Mouse (Mus musculus) embryonic facial prominence, embryonic 11.5 days (tissue): ENCODE data around the gene Samm50. TPM values are rescaled to one million over a fixed set of nuclear protein-coding genes. Genes with fewer than 3 reads are reported as not detected.
A peak's percentile ranks its signal among the peaks of the same experiment; 100 is the strongest.

ENCODE experiments used
- ATAC-seq: fragments of 200-750 bp; cut with Nextera tagmentation; replicated peaks from 2 replicates; pipeline ENCODE4 v1.8.0; 2017; ENCODE audit warnings: low read depth; ENCODE audit not compliant: insufficient number of reproducible peaks, low FRiP score, low TSS enrichment
- DNase-seq: peaks from one replicate; pipeline ENCODE4 v3.0.0-alpha.2; 2015; ENCODE audit warnings: low spot score
- H3K27ac ChIP-seq: fragments of 300-500 bp; sonication (generic); replicated peaks from 2 replicates; pipeline ENCODE4 v1.5.1; 2014; ENCODE audit warnings: mild to moderate bottlenecking, low read depth, low read length, control low read depth
- H3K27me3 ChIP-seq: fragments of 300-500 bp; sonication (generic); 2 replicates; pipeline ENCODE4 v1.6.1; 2014; ENCODE audit warnings: mild to moderate bottlenecking, low read length, moderate library complexity, mixed read lengths; ENCODE audit not compliant: control insufficient read depth, insufficient read depth
- H3K36me3 ChIP-seq: fragments of 300-500 bp; sonication (generic); replicated peaks from 2 replicates; pipeline ENCODE4 v1.6.1; 2014; ENCODE audit warnings: low read depth, mild to moderate bottlenecking, low read length, moderate library complexity, mixed read lengths; ENCODE audit not compliant: control insufficient read depth, insufficient read depth
- H3K4me1 ChIP-seq: fragments of 300-500 bp; sonication (generic); 2 replicates; pipeline ENCODE4 v1.6.1; 2014; ENCODE audit warnings: low read length, mixed read lengths; ENCODE audit not compliant: control insufficient read depth, insufficient read depth
- H3K4me2 ChIP-seq: fragments of 300-500 bp; sonication (generic); 2 replicates; pipeline ENCODE4 v1.6.1; 2014; ENCODE audit warnings: low read depth, mild to moderate bottlenecking, control low read depth, low read length, moderate library complexity
- H3K4me3 ChIP-seq: fragments of 300-500 bp; sonication (generic); 2 replicates; pipeline ENCODE4 v1.5.1; 2014; ENCODE audit warnings: low read depth, low read length, control low read depth
- H3K9ac ChIP-seq: fragments of 300-500 bp; sonication (generic); replicated peaks from 2 replicates; pipeline ENCODE4 v1.6.1; 2014; ENCODE audit warnings: mild to moderate bottlenecking, control low read depth, low read length
- H3K9me3 ChIP-seq: fragments of 300-500 bp; sonication (generic); replicated peaks from 2 replicates; pipeline ENCODE4 v1.6.1; 2016; ENCODE audit warnings: mild to moderate bottlenecking, low read length, inconsistent platforms, mixed read lengths; ENCODE audit not compliant: control insufficient read depth
- WGBS: fragments of 180-500 bp; shearing (Covaris S2); extraction: QIAGEN DNeasy Blood & Tissue Kit; methylation state at CpG from one replicate; pipeline ENCODE4 v1.1.7; 2014; 5-methylcytosine and 5-hydroxymethylcytosine counted together
- polyA plus RNA-seq: library from polyadenylated mRNA; unstranded; fragments of >200 nt; fragmentation: Nextera tagmentation; extraction: Ambion mirVana; gene quantifications from 2 replicates; pipeline ENCODE4 v1.2.1, GENCODE M21; 2014

Samm50 gene
- polyA plus RNA-seq, 1 experiment from 2014 or later, result 84.3 TPM

- peaks cover 5% of the 10 kb centered on the region; the same call in 1 of the 2 replicates for H3K4me1 ChIP-seq
- H3K4me2 ChIP-seq, result peak within 1 kb of the TSS; percentile 88
- peak within 1 kb of the TSS; percentile 67 for H3K9ac ChIP-seq
- H3K36me3 ChIP-seq, result no peaks in the 10 kb centered on the region
- no peak within 1 kb of the TSS for H3K27ac ChIP-seq
- H3K27me3 ChIP-seq, result no peaks in the 10 kb centered on the region
- under 1% methylated on average over 50 of the region's 53 CpGs for WGBS
- ATAC-seq, result peak; percentile 72
- peak; percentile 59 for DNase-seq
- peak within 1 kb of the TSS; percentile 50 for H3K4me3 ChIP-seq
- H3K9me3 ChIP-seq, result no peaks in the 10 kb centered on the region
Observed at GRCm38 (mm10) chr15:84231721-84232561, 39.9 kb downstream of the Samm50 start, which contains the start of gene Parvb. TSS of gene Parvb (plus strand) at chr15:84232043.

- DNase-seq, result no peak
- H3K9ac ChIP-seq, result peak overlapping the region; percentile 67; the same call in 1 of the 2 replicates
- peaks cover 5% of the 10 kb centered on the region; the same call in 1 of the 2 replicates for H3K4me1 ChIP-seq
- no peaks in the 10 kb centered on the region for H3K36me3 ChIP-seq
- no peaks in the 10 kb centered on the region for H3K27me3 ChIP-seq
- 10% methylated on average over 8 of the region's 8 CpGs for WGBS
- no peak for ATAC-seq
- peak overlapping the region; percentile 88 for H3K4me2 ChIP-seq
- no peak overlapping the region for H3K27ac ChIP-seq
- H3K4me3 ChIP-seq, result peak overlapping the region; percentile 50
- no peaks in the 10 kb centered on the region for H3K9me3 ChIP-seq
Observed at GRCm38 (mm10) chr15:84232609-84233008, 40.6 kb downstream of the Samm50 start.

- H3K4me1 ChIP-seq, result peaks cover 5% of the 10 kb centered on the region; the same call in 1 of the 2 replicates
- no peak for ATAC-seq
- H3K4me2 ChIP-seq, result no peak overlapping the region
- no peak overlapping the region for H3K9ac ChIP-seq
- no peaks in the 10 kb centered on the region for H3K27me3 ChIP-seq
- no peaks in the 10 kb centered on the region for H3K36me3 ChIP-seq
- no peak overlapping the region for H3K4me3 ChIP-seq
- 87% methylated on average over 7 of the region's 7 CpGs for WGBS
- H3K27ac ChIP-seq, result no peak overlapping the region
- no peak for DNase-seq
- no peaks in the 10 kb centered on the region for H3K9me3 ChIP-seq
Observed at GRCm38 (mm10) chr15:84234794-84235581, 42.9 kb downstream of the Samm50 start.

- H3K9me3 ChIP-seq, result no peaks in the 10 kb centered on the region
- H3K27me3 ChIP-seq, result no peaks in the 10 kb centered on the region
- H3K4me1 ChIP-seq, result peaks cover 4% of the 10 kb centered on the region; the same call in 1 of the 2 replicates
- H3K4me2 ChIP-seq, result no peak overlapping the region
- WGBS, result 66% methylated on average over 7 of the region's 7 CpGs
- DNase-seq (no peak), ATAC-seq (no peak)
- H3K9ac ChIP-seq, result no peak overlapping the region
- H3K27ac ChIP-seq, result no peak overlapping the region
- no peaks in the 10 kb centered on the region for H3K36me3 ChIP-seq
- H3K4me3 ChIP-seq, result no peak overlapping the region
Observed at GRCm38 (mm10) chr15:84235646-84236045, 43.6 kb downstream of the Samm50 start.

- no peaks in the 10 kb centered on the region; the same call in 1 of the 2 replicates for H3K4me1 ChIP-seq
- WGBS, result 41% methylated on average over 15 of the region's 15 CpGs
- H3K9me3 ChIP-seq, result no peaks in the 10 kb centered on the region
- DNase-seq, result no peak
- H3K27ac ChIP-seq, result no peak overlapping the region
- no peak overlapping the region for H3K4me2 ChIP-seq
- no peak for ATAC-seq
- no peaks in the 10 kb centered on the region for H3K36me3 ChIP-seq
- H3K27me3 ChIP-seq, result no peaks in the 10 kb centered on the region
- no peak overlapping the region for H3K9ac ChIP-seq
- no peak overlapping the region for H3K4me3 ChIP-seq
Observed at GRCm38 (mm10) chr15:84238552-84238951, 46.5 kb downstream of the Samm50 start.

- H3K4me1 ChIP-seq, result no peaks in the 10 kb centered on the region; the same call in 1 of the 2 replicates
Observed at GRCm38 (mm10) chr15:84238991-84239401, 47.0 kb downstream of the Samm50 start.

GRCm38 (mm10) chr15:84241520-84241919, 49.5 kb downstream of the Samm50 start:
- ATAC-seq (peak; percentile 72), DNase-seq (peak; percentile 74)
- H3K27ac ChIP-seq, result no peak overlapping the region
- WGBS, result 25% methylated on average over 7 of the region's 7 CpGs
- no peaks in the 10 kb centered on the region for H3K27me3 ChIP-seq
- H3K9ac ChIP-seq, result no peak overlapping the region
- H3K9me3 ChIP-seq, result no peaks in the 10 kb centered on the region
- no peak overlapping the region for H3K4me3 ChIP-seq
- no peaks in the 10 kb centered on the region for H3K4me1 ChIP-seq
- no peak overlapping the region for H3K4me2 ChIP-seq
- H3K36me3 ChIP-seq, result no peaks in the 10 kb centered on the region

More at GRCm38 (mm10) chr15:84238991-84239401, 47.0 kb downstream of the Samm50 start:
- Histone ChIP-seq H3K36me3 (no peaks in the 10 kb centered on the region), H3K9ac (no peak overlapping the region), H3K4me3 (no peak overlapping the region), H3K4me2 (no peak overlapping the region), H3K27ac (no peak overlapping the region), H3K9me3 (no peaks in the 10 kb centered on the region), H3K27me3 (no peaks in the 10 kb centered on the region)
- no peak; the same call in 1 of the 2 replicates for ATAC-seq
- 25% methylated on average over 16 of the region's 16 CpGs for WGBS
- no peak for DNase-seq
